Mouse (Mus musculus): Measurements from ENCODE around the gene Atp9a.

GRCm38 (mm10) chr2:168712199-168713176, 29.7 kb downstream of the Atp9a start:
- TF ChIP-seq CTCF (IDR thresholded peaks at IDR 0.05; ENCODE audit: low read depth), result no peak
- no peak for TF ChIP-seq EP300 (IDR thresholded peaks at IDR 0.05; ENCODE audit: low read depth)

Data from liver, embryonic 14.5 days (tissue).